Mouse (Mus musculus) lung, embryonic 15.5 days (tissue): ENCODE measurements around the gene Mogat2. TPM values are rescaled to one million over a fixed set of nuclear protein-coding genes. Genes with fewer than 3 reads are reported as not detected.

Experiments used
- ATAC-seq: fragments of 200-750 bp; cut with Nextera tagmentation; 2 replicates; pipeline ENCODE4 v1.8.0; 2017; ENCODE audit warnings: moderate number of reproducible peaks, borderline replicate concordance; ENCODE audit not compliant: low FRiP score, low TSS enrichment; ENCODE audit errors: extremely low read depth
- H3K27ac ChIP-seq: fragments of 300-500 bp; sonication (generic); 2 replicates; pipeline ENCODE4 v1.5.1; 2015; ENCODE audit warnings: moderate library complexity, mild to moderate bottlenecking, inconsistent platforms
- H3K27me3 ChIP-seq: fragments of 300-500 bp; sonication (generic); 2 replicates; pipeline ENCODE4 v1.6.1; 2015; ENCODE audit warnings: inconsistent platforms
- H3K36me3 ChIP-seq: fragments of 300-500 bp; sonication (generic); 2 replicates; pipeline ENCODE4 v1.6.1; 2015; ENCODE audit warnings: inconsistent platforms
- H3K4me1 ChIP-seq: fragments of 300-500 bp; sonication (generic); 2 replicates; pipeline ENCODE4 v1.6.1; 2015; ENCODE audit warnings: inconsistent platforms
- H3K4me2 ChIP-seq: fragments of 300-500 bp; sonication (generic); 2 replicates; pipeline ENCODE4 v1.6.1; 2015; ENCODE audit warnings: inconsistent platforms, mild to moderate bottlenecking, moderate library complexity
- H3K4me3 ChIP-seq: fragments of 300-500 bp; sonication (generic); 2 replicates; pipeline ENCODE4 v1.5.1; 2015; ENCODE audit warnings: mild to moderate bottlenecking, inconsistent platforms
- H3K9ac ChIP-seq: fragments of 300-500 bp; sonication (generic); 2 replicates; pipeline ENCODE4 v1.6.1; 2015; ENCODE audit warnings: inconsistent platforms
- H3K9me3 ChIP-seq: fragments of 300-500 bp; sonication (generic); 2 replicates; pipeline ENCODE4 v1.6.1; 2016; ENCODE audit warnings: inconsistent platforms
- WGBS: fragments of 180-500 bp; shearing (Covaris S2); methylation state at CpG from one replicate; pipeline ENCODE4 v1.1.7; 2015; 5-methylcytosine and 5-hydroxymethylcytosine counted together
- polyA plus RNA-seq: library from polyadenylated mRNA; unstranded; fragments of >200 nt; fragmentation: Nextera tagmentation; extraction: Ambion mirVana; gene quantifications from 2 replicates; pipeline ENCODE4 v1.2.1, GENCODE M21; 2015

Gene Mogat2
- polyA plus RNA-seq, 1 experiment from 2014 or later, result 1.1 TPM

DNA sequence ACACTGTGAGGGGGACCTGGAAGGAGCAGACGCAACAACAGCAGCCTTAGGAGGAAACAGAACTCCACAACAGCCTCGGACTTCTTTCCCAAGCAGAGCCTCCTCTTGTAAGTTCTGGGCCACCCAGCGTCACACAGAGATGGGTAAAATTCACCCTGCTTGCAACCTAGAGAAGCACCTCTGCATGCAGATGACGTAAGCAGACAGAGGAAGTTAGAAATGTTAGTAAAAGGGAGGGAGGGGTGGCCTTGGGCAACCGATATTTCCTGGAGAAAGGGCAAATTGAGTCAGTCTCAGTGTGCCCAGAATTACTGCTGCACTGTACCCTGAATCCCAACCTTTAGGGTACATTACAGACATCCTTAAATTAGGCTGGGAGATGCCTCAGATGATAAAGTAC is 48.5 kb downstream of the Mogat2 start:
- ATAC-seq, result no peak
- WGBS, result 72% methylated on average over 5 of the region's 5 CpGs
- H3K4me1 ChIP-seq, result no peaks in the 10 kb centered on the region
- no peak overlapping the region for H3K27ac ChIP-seq
- no peak overlapping the region for H3K4me2 ChIP-seq
- H3K27me3 ChIP-seq, result no peaks in the 10 kb centered on the region; the same call in 1 of the 2 replicates
- H3K36me3 ChIP-seq, result no peaks in the 10 kb centered on the region
- H3K4me3 ChIP-seq, result no peak overlapping the region
- no peaks in the 10 kb centered on the region for H3K9me3 ChIP-seq
- no peak overlapping the region for H3K9ac ChIP-seq

DNA sequence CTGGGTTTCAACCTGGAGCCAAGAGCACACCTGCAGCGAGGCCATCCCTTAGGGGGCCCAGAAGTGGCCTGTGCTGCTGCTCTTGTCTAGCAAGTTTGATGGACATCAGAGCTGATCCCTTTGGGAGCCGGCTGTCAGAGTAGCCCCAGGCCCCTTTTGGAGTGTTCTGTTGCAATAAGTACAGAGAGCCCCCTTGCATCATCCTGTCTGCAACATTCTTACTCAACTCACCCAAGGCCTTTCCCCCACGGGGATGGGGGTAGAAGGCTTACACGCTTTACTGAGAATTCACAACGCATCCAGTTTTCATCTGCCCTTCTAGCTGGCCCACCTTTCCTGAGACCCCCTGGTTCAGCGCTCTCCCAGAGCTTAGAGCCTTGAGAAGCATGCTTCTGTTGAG is 49.8 kb downstream of the Mogat2 start:
- 76% methylated on average over 6 of the region's 6 CpGs for WGBS
- Histone ChIP-seq H3K4me3 (no peak overlapping the region), H3K4me1 (peaks cover under 1% of the 10 kb centered on the region; the same call in 1 of the 2 replicates), H3K9me3 (no peaks in the 10 kb centered on the region), H3K27ac (no peak overlapping the region), H3K27me3 (no peaks in the 10 kb centered on the region; the same call in 1 of the 2 replicates), H3K4me2 (no peak overlapping the region), H3K9ac (no peak overlapping the region), H3K36me3 (no peaks in the 10 kb centered on the region)
- no peak for ATAC-seq

DNA sequence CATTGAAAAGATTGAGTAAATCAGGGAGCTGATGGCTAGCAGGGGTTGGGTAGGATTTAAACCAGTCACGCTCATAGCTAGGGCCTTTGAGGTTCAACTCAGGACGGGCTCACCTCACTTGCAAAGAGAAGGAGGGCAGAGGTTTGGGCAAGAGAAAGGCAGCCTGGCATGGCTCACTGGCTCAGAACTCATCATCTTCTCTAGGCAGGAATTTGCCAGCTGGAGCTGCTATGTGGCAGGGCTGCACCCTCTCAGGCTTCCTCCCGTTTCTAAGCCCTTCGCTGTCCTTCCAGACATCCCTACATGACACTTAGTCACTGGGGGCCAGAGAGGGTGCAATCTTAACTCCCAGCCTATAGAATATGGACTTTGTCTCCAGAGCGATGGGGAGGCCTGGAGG is 51.0 kb downstream of the Mogat2 start:
- H3K9ac ChIP-seq, result no peak overlapping the region
- H3K27ac ChIP-seq, result no peak overlapping the region
- no peaks in the 10 kb centered on the region for H3K36me3 ChIP-seq
- 73% methylated on average over 5 of the region's 5 CpGs for WGBS
- peaks cover 3% of the 10 kb centered on the region; the same call in 1 of the 2 replicates for H3K4me1 ChIP-seq
- no peaks in the 10 kb centered on the region; the same call in 1 of the 2 replicates for H3K27me3 ChIP-seq
- ATAC-seq, result no peak
- no peaks in the 10 kb centered on the region for H3K9me3 ChIP-seq
- H3K4me3 ChIP-seq, result no peak overlapping the region
- no peak overlapping the region for H3K4me2 ChIP-seq

DNA sequence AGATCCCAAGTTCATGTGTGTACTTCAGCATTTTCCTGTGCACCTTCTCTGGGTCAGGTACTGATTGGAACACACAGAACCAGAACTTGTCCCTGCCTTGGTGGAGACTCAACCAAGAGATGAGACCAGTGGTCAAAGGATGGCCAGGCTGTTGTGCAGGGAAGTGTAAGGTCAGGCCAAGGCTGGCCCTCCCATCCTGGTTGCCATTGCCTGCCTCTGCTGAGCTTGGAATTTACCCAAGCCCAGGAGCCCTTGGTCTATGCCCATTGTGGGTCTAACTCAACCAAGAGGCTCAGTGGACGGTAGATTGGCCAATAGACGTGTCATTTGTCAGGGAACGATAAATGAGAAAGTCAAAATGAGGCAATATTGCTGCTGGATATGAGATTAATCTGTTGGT is 53.0 kb downstream of the Mogat2 start:
- ATAC-seq, result no peak
- no peak overlapping the region for H3K4me2 ChIP-seq
- H3K9me3 ChIP-seq, result no peaks in the 10 kb centered on the region
- H3K4me3 ChIP-seq, result no peak overlapping the region
- H3K4me1 ChIP-seq, result peaks cover 19% of the 10 kb centered on the region
- no peak overlapping the region for H3K27ac ChIP-seq
- no peak overlapping the region for H3K9ac ChIP-seq
- H3K27me3 ChIP-seq, result no peaks in the 10 kb centered on the region; the same call in 1 of the 2 replicates
- no peaks in the 10 kb centered on the region for H3K36me3 ChIP-seq
- WGBS, result 85% methylated on average over 3 of the region's 3 CpGs

DNA sequence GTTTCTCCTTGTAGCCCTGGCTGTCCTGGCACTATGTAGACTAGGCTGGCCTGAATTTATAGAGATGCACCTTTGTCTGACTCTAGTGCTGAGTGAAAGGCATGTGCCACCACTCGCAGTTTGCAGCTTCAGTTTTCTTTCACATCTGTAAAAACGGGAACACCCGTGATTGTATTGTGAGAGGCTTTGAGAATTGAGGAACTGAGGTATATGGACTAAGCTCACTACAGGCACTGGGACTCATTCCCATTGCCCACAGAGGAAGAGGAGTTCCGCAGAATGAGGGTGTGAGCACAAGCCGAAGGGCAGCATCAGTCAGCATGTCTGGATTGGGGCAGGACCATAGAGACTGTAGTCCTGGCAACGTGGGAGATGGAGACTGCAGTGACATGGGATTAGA is 54.7 kb downstream of the Mogat2 start:
- no peak overlapping the region for H3K9ac ChIP-seq
- peak overlapping the region; percentile 97; the same call in 1 of the 2 replicates for H3K4me2 ChIP-seq

DNA sequence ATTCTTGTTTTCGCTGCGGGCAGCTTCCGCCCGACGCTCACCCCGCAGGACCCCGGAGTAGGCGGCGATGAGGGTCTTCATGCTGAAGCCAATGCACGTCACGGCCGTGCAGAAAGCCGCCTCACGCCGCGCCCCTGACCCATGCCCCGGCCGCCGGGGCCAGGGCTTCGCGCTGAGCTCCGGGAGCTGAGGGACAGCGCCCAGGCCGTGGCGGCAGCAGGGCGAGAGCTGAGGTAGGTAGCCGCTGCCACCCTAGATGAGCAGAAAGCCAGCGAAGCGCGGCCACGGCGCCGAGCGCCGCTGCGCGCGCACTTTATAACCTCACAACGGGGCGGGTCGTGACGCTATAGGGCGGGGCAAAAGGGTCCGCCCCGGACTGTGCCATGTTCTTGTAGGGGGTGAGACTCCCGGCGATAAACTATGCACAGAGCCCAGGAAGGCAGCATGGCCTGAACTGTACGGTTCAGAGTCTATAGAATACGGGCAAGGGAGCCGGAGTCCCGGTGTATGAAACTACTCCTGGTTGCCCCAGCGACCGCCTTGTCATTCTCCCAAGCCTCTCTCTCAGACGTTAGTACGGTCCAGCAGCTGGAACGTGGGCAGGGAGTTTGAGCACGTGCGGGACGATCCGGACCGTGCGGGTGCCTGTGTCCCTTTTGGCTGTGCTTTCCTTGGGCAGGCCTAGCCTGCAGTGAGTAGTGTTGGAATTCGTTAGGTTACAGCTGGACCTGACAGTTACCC is 55.8 kb downstream of the Mogat2 start, which contains the start of gene Dgat2:
Dgat2 (minus strand) TSS at position 288 of the 741 bp plus-strand sequence.
- under 1% methylated on average over 63 of the region's 63 CpGs for WGBS
- H3K27ac ChIP-seq, result peak within 1 kb of the TSS; percentile 80
- peak within 1 kb of the TSS; percentile 76 for H3K9ac ChIP-seq
- no peaks in the 10 kb centered on the region for H3K36me3 ChIP-seq
- H3K4me1 ChIP-seq, result peaks cover 19% of the 10 kb centered on the region
- peak within 1 kb of the TSS; percentile 65 for H3K4me3 ChIP-seq
- peak; percentile 96 for ATAC-seq
- H3K9me3 ChIP-seq, result no peaks in the 10 kb centered on the region
- peak within 1 kb of the TSS; percentile 97 for H3K4me2 ChIP-seq
- no peaks in the 10 kb centered on the region; the same call in 1 of the 2 replicates for H3K27me3 ChIP-seq

More for the DNA sequence above, 54.7 kb downstream of the Mogat2 start:
- Histone ChIP-seq H3K4me1 (peaks cover 19% of the 10 kb centered on the region), H3K27ac (peak overlapping the region; percentile 80), H3K36me3 (no peaks in the 10 kb centered on the region), H3K27me3 (no peaks in the 10 kb centered on the region; the same call in 1 of the 2 replicates), H3K4me3 (no peak overlapping the region), H3K9me3 (no peaks in the 10 kb centered on the region)
- no peak for ATAC-seq
- WGBS, result 69% methylated on average over 6 of the region's 6 CpGs

DNA sequence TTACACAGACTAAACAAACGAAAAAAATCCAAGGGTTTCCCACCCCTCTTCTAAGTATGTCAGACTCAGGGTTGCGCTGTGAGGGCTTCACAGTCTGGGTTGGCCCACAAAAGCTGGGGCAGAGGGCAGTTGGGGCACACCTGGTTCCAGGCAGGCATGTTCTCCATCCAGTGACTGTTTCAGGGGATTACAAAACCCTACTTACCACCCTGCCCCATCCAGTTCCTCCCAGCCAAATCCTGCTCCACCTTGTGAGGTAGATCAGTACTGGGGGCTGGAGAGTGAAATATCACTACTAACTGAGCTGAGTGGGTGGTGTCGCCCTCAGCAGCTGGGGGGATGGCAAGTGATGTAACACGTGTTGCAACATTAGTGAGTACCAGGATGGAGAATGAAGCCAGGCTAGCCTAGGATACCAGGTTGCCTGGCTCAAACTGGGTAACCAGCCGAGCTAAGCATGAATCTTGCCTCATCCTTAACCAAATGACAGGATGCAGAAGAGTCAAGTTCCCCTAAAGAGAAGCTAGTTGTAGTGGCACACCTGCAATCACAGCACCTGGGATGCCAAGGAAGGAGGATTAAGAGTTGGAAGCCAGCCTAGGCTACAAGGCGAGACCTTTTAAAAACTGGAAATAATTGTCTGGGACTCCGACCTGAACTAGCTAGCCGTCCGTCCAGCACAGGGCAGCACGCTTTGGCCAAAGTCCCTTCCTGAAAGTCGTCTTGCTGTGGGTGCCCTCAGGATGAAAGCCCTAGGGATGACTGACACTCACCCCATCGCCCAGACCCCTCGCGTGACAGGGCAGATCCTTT is 56.6 kb downstream of the Mogat2 start:
- WGBS, result 19% methylated on average over 14 of the region's 14 CpGs
- peak overlapping the region; percentile 65 for H3K4me3 ChIP-seq

DNA sequence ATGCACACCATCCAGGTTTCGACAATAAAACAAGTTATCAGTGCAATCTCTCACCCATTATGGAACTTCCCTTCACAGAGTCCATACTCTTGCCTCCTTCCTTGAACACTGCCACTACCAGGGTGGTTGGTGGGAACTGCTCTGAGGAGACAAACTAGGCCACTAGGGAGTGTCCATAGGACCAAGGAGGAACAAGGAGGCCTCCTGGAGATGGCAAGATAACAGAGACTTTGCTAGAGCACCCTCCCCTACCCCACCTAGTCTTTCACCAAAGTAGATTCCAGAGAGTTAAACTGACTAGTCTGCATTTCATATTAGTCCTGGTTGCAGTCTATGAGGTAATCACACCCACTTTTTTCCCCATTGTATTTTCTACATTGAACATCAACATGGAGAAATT is 58.3 kb downstream of the Mogat2 start:
- H3K9me3 ChIP-seq, result no peaks in the 10 kb centered on the region
- ATAC-seq, result no peak
- no peak overlapping the region for H3K27ac ChIP-seq
- WGBS, result 79% methylated on average over 1 of the region's 1 CpGs
- no peak overlapping the region for H3K4me2 ChIP-seq
- H3K27me3 ChIP-seq, result no peaks in the 10 kb centered on the region
- H3K36me3 ChIP-seq, result no peaks in the 10 kb centered on the region
- H3K9ac ChIP-seq, result no peak overlapping the region
- no peak overlapping the region for H3K4me3 ChIP-seq
- H3K4me1 ChIP-seq, result peaks cover 19% of the 10 kb centered on the region

More for the DNA sequence above, 56.6 kb downstream of the Mogat2 start:
- H3K9me3 ChIP-seq, result no peaks in the 10 kb centered on the region
- H3K27ac ChIP-seq, result peak overlapping the region; percentile 80
- H3K4me1 ChIP-seq, result peaks cover 19% of the 10 kb centered on the region
- no peaks in the 10 kb centered on the region; the same call in 1 of the 2 replicates for H3K27me3 ChIP-seq
- no peaks in the 10 kb centered on the region for H3K36me3 ChIP-seq
- peak overlapping the region; percentile 97 for H3K4me2 ChIP-seq
- no peak for ATAC-seq
- H3K9ac ChIP-seq, result peak overlapping the region; percentile 76

DNA sequence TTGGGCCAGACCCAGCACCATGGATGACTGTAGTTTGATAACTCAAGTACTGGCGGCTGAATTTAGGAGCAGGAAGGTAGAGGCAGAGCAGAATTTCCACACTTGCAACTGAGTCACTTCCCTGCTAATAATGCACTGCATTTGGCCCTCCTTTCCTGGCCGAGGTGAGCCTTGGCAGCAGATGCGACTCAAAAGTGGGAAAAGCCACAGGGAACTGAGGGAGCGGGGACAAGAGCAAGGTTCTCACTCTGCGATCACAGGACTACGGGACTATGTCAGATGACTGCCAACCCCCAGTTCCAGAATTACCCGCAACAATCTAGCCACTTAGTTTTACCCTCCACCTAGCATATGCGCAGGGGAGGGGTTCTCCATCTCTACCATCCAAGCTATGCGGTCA is 59.1 kb downstream of the Mogat2 start:
- no peaks in the 10 kb centered on the region for H3K27me3 ChIP-seq
- no peaks in the 10 kb centered on the region for H3K9me3 ChIP-seq
- no peak overlapping the region for H3K9ac ChIP-seq
- H3K4me2 ChIP-seq, result no peak overlapping the region
- WGBS, result 79% methylated on average over 9 of the region's 9 CpGs
- no peak for ATAC-seq
- H3K4me3 ChIP-seq, result no peak overlapping the region
- no peaks in the 10 kb centered on the region for H3K36me3 ChIP-seq
- H3K4me1 ChIP-seq, result peaks cover 19% of the 10 kb centered on the region
- no peak overlapping the region for H3K27ac ChIP-seq

DNA sequence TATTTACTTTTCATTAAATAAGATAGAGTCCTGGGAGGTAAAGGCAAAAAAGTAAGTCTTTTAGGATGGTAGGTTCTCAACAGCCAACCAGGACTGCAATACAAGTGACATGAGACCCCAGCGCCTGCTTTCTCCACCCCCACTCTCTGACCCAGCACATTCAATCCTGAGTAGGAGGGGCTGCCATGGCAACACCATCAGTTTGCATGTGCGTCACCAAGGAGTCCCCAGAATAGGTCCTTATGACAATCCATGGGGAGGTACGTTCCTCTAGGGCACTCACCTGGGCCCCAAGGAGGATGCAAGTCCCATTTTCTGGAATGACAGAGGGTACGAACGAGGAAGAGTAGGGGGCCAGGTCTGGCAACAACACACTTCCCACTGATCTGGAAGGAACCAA is 61.0 kb downstream of the Mogat2 start:
- no peak for ATAC-seq
- WGBS, result 76% methylated on average over 5 of the region's 5 CpGs

DNA sequence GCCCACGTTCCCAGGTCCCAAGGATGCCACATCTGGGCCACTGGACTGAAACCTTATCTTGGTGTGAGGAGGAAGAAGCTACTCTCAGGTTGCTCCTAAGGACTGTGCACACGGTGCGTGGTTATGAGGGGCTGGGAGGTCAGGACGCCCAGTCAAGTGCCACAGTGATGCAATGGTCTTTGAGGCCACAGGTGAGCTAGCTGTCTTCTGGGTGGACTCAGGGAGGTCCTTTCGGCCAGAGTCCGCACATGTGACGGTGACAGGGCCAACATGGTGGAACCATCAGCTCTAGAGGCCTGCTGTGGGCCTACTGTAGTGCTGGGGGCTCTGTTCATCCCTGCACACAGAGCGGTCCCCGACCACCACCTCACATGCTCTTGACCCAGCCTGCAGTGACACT is 62.8 kb downstream of the Mogat2 start:
- H3K27me3 ChIP-seq, result no peaks in the 10 kb centered on the region
- no peak overlapping the region for H3K27ac ChIP-seq

More for the DNA sequence above, 61.0 kb downstream of the Mogat2 start:
- Histone ChIP-seq H3K4me3 (no peak overlapping the region), H3K4me1 (peaks cover 15% of the 10 kb centered on the region), H3K36me3 (no peaks in the 10 kb centered on the region), H3K9ac (no peak overlapping the region), H3K4me2 (no peak overlapping the region), H3K9me3 (no peaks in the 10 kb centered on the region), H3K27me3 (no peaks in the 10 kb centered on the region), H3K27ac (no peak overlapping the region)

DNA sequence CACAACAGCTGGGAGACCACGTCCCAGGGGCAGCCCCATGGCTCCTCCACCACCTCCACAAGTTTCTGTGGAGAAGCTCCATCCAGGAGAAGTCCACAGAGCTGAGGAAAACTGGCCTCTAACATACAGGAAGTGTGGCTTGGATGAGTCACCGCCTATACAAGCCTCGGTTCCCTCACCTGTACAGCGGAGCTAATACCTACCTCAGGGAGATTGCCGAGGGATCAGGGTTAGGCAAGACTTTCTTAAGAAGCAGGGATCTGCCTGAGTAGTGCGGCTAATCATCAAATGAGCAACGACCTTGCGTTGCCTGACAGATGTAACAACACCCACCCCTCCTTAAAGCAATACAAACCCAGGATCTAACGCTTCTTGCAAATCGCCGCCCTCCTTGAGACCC is 63.3 kb downstream of the Mogat2 start:
- H3K9me3 ChIP-seq, result no peaks in the 10 kb centered on the region
- no peak overlapping the region for H3K4me3 ChIP-seq
- no peak; the same call in 1 of the 2 replicates for ATAC-seq
- no peak overlapping the region for H3K4me2 ChIP-seq
- H3K4me1 ChIP-seq, result no peaks in the 10 kb centered on the region
- no peak overlapping the region for H3K9ac ChIP-seq
- H3K36me3 ChIP-seq, result no peaks in the 10 kb centered on the region
- H3K27ac ChIP-seq, result no peak overlapping the region
- no peaks in the 10 kb centered on the region for H3K27me3 ChIP-seq
- 67% methylated on average over 11 of the region's 11 CpGs for WGBS

More for the DNA sequence above, 62.8 kb downstream of the Mogat2 start:
- WGBS, result 86% methylated on average over 9 of the region's 9 CpGs
- Histone ChIP-seq H3K4me2 (no peak overlapping the region), H3K9ac (no peak overlapping the region), H3K4me3 (no peak overlapping the region), H3K36me3 (no peaks in the 10 kb centered on the region), H3K4me1 (peaks cover 2% of the 10 kb centered on the region), H3K9me3 (no peaks in the 10 kb centered on the region)
- no peak for ATAC-seq
